Mouse (Mus musculus) left cerebral cortex, adult 8-10 months (tissue): ENCODE data around the gene G3bp1. TPM values are rescaled to one million over a fixed set of nuclear protein-coding genes. Genes with fewer than 3 reads are reported as not detected.

Experiments used
- DNase-seq, 2 experiments: peaks; one replicate each; pipeline ENCODE4 v3.0.0; 2022; ENCODE audit warnings: low spot score in 2 of 2
- total RNA-seq, 4 experiments: library from RNA; stranded (reverse); gene quantifications; 2 replicates each; pipeline ENCODE4 v1.2.4; 2022

Gene G3bp1
- total RNA-seq: 10 to 100 TPM; 31.9 to 33.7 (median 32.1) TPM

DNA sequence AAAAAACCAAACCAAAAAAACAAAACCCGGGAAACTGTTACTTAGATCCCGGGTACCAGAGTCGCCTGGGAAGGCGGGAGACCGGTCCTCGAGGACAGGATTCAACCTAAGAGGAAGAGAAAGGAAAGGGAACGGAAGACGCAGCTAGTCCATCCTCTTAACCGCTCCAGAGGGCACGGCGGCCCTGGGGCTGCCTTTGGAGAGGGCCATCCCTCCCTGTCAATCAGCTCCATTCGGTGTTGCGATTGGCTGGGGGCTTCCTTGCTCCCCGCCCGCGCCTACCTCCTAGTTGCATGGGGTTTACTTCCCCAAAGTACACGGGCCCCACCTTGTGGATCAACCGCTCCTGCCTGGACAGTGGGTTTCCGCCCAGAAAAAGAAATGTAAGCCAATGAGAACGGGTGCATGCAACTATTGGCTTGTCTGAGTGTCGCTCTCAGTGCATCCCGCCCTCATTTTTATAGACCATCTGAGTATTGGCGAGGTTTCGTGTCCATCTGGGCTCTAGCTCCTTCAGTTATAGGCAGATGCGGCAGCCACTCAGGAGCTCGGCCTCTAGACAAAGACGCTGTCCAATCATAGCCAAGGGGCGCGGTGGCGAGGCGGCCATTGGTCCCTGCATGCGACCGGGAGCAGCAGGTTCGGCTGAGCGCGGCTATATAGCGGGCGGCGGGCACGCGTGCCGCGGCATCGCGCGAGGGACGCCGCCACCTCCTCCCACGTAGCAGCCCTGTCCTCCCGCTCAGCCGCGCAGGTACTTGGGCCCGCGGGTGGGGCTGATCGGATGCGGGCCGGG, at the start of gene G3bp1:
Gene G3bp1 (plus strand): TSS at position 638 of the 796 bp plus-strand sequence.
- peak; percentile 99 to 100 for DNase-seq

DNA sequence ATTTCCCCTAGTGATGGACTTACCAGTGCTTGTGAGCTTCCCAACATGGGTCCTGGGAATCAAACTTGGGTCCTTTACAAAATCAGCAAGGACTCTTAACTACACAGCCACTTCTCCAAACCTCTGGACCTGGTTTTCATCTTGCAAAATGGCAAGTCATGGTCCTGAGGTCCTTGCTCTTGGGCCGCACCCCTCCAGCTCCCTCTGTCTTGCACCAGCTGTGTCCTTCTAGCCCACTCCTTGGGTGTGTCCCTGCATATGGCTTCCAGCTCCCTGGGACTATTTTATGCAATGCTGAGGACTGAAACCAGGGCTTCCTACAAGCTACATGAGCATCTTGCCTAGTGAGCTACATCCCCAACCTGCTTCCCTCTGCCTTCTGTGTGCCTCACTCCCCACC, 46.5 kb upstream of the G3bp1 start, which contains the start of gene Sparc:
Gene Sparc (minus strand): TSS at position 206 of the 400 bp plus-strand sequence.
- DNase-seq: no peak

DNA sequence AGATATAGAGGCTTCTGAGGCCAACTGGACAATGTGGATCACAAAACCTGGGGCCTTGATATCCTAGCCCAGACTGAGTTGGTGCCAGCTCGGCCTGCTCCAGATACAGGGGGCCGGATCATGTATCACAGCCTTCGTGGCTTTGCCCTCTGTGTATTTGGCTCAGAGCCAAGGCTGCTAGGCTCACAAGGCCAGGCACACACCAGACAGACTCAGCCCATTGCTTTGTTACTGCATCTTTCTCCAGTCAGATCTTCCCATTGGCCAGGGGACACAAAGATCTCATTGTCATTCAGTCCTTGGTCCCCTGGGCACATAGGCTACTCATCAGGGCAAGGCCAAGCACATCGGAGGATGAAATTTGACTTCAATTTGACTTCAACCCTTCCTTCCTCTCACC, 45.7 kb upstream of the G3bp1 start:
- peak in 1 of 2 experiments; percentile 22 for DNase-seq

DNA sequence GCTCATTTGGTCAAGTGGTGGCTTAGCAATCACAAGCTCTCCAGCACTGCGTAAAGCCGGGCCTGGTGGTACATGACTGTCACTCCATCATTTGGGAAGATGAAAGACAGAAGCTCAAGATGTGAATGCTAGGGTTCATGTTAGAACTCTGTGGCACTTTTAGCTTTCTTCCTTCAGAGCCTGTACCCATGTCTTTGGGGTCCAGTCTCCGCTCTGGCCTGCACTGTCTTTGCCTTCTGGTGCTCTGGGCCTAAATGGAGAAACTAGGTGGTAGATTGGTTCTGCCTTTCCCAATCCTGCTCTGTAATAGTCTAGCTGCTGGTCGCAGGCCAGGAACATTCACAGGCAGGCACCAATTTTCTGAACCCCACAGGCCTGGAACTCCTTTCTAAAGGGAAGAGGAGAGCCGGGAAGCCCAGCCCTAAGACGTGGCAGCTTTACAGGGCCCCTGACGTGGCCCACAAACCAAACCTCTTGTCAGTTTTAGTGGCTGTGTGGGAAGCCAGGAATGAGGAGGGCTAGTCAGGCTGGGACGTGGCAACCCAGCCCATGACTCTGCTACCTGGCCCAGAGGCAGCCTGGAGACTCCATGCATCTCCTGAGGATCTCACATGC, 44.6 kb upstream of the G3bp1 start:
- DNase-seq: no peak

DNA sequence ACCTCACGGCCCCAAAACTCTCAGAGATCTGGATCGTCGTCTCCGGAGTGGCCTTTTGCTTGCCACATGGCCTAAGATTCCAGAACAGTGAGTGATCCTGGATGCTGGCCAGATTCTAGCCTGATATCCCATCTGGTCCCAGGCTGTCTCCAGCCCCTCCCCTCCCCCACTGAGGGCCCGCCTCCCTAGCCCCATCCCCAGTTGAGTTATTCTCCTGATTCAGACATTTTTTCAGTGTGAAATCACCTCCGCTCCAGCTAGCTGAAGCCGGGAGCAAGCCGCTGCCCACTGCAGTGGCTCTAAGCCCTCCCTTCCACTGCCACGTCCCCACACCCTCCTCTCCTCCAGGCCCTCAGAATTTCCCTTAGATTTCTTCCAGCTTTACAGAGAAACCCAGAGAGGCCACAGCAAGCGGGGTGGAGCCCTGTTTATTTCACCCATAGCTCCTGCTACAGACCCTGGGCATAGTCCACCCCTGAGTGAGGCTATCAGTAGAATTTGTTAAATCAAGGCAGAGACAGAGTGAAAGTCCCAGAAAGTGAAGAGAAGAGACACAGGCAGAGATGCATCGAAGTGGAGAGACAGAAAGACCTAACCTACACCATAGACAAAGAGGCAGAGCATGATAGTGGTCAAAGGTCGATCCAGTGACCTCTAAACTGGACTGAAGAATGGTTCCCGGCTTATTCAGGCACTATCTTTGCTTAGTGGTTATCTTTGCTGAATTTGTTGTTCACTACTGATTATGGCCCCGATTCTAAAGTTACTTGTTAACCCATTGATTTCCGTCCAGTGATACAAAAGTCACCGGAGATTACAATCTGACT, 41.1 kb upstream of the G3bp1 start:
- no peak for DNase-seq

DNA sequence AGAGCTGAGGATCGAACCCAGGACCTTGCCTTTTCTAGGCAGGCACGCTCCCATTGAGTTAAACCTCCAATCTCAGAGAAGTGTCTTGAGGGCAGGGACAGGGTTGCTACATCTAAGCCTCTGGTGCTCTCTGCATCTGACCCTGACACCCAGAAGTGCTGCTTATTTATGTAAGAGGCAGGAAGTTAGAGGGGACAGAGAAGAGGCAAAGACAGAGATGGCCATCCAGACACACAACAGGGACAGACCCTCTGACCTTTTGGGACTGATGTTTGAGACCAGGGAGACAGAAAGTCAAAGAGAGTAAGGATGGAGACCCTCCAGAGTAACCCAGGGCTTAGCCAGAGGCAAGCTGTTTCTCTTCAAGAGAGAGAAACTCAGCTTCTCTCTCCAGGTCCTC, 39.5 kb upstream of the G3bp1 start:
- no peak for DNase-seq

DNA sequence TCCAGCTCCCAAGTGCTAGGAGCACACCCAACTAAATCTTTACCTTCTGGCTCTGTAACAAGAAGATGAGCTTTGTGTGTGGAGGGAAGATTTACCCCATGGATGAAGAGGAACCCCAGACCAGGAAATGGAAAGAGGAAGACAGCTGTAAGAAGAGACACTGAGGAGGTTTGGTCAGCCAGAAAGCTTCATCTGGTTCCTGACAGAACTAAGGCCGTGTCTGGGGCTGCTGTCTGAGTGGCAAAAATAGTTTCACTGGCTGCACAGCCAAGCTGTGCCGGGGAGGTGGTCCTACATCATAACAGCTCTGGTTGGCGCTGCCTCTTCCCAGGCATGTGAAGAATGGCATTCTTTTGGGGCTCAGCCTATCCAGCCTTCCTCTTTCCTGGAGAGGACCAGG, 36.5 kb upstream of the G3bp1 start:
- no peak for DNase-seq

DNA sequence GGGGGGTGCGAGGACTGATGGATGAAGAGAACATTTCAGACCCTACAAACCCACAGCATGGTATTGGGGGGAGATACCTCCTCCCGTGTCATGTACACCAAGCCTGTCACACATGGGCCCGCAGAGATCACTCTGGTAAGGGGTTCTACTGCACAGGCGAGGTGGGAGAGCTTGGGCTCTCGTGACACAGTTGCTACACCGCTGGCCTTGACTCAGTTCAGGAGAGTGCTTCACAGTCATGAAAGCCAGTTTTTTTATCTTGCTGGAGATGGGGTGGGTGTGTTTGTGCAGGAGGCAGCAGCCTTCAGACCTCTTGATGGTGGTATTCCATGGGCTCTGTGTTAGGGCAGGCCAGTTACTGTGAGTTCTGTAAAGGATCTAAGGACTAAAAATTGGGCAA, 33.4 kb upstream of the G3bp1 start:
- no peak for DNase-seq

DNA sequence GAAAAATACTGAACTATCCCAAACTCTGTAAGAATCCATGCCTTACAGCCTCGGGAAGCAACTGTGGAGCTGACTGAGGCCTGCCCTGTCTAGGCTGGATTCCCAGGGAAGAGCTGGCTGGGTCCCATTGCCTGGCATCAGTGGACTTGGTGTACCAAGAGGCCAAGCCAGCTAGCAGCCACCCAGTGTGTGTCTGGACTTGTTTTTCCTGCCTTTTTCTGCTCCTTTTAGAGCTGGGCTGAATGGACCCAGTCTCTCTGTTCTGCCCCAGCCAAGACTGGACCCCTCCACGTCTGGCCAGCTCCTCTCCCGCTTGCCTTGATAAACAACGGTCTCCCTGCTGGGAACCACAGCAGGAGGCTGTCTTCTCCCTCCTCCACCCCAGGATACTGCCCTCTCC, 31.5 kb upstream of the G3bp1 start:
- no peak for DNase-seq

DNA sequence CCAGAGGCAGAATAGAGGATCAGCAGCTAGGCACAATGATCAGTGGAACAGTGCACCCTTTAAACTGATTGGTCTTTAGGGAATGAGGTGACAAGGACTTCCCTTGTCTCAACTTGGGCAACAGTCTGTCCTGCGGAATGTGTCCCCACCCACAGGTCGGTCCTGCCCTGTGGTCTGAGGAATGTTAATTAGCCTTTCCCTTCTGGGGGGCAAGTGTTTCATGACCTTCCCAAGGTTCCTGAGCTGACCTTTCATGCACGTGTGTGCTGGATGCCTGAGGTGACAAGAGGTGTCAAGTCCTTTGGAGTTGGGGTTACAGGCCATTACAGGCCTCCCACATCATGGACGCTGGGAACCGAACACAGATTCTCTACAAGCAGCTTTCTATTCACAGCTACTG, 29.8 kb upstream of the G3bp1 start:
- no peak for DNase-seq

DNA sequence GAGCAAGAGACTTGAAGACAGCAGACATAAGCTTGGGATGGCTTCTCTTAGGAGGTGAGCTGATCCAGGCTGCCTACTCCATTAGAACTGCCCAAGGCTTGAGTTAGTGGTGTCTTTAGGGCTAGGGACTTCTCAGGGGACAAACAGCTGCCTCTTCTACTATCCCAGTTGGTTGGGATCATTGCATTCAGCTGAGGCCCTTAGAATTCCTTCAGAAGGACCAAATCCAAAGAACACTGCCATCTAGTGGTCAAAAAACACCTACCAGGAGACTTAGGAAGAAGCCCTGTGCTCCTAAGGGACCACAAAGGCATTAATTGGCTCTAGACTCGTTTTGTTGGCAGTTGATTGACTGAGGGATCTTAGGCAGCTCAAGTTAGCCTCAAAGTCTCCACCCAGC, 24.7 kb upstream of the G3bp1 start:
- DNase-seq: no peak

DNA sequence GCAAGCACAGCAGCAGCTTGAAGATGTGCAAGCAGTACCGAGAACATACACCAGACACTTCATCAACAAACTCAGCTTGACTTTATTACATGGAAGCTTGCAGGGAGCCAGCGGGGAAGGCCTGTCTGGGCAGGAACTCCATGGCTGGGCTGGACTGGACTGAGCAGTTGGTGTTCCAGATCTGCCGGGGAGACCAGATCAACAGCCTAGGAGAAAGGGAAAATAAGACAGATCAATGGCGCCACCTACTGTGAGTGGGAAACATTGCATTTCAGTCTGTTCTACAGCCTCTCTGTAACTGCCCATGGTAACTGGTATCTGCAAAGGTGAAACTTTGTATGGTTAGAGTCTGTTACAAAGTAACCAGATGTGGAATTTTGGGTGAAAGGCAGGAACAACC, 22.9 kb upstream of the G3bp1 start:
- peak; percentile 48 to 51 for DNase-seq

DNA sequence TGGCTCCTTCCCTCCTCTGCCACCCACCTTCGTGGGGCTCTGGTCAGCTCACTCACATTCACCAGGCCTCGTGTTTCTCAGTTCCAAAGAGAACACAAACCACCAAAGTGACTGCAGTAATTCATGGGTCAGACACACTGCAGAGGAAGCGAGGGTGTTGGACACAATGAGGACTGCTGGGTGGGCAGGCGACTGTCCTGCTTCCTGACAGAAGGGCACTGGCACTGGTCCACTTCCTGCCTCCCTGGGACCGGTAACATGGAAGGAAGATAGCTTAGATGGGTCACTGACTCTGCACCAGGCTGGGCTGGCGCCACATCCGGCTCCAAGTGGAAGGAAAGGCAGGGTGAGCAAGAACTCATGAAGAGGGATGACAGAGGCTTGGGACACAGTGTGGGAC, 20.0 kb upstream of the G3bp1 start:
- no peak for DNase-seq

DNA sequence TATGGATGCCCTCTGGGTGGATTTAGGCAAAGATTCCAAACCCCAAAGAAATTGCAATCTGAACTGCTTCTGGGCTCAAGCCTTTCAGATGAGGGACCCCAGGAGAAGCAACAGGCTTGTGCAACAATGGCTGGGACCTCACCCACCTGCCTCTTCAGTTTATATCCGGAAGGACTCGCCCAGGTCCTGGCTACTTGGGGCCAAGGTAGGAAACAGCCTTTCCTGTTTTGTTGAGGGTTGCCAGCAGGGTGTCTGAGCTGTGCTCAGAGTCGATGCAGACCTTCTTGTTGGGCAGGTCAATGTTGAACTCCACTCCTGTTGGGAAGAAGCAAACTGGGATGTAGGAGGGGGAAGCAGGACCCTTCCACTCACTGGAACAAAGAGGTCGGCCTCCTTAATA, 19.2 kb upstream of the G3bp1 start:
- no peak for DNase-seq

DNA sequence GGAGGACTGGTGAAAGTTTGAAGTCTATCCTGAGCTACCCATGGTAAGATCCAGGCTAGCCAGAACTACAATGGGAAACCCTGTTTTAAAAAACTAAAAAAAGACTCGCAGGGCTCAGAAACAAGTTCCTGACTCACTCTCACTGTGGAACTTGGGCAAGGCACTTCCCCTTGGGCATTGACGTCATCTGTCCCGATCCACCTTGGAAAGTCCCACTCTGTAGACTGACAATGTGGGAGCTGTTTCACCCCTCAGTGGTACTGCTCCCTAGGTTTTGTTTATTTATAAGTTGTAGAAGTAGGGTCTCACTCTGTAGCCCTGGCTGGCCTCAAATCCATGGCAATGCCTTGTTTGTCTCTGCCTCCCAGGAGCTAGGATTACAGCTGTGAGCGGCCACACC, 15.8 kb upstream of the G3bp1 start:
- DNase-seq: no peak

DNA sequence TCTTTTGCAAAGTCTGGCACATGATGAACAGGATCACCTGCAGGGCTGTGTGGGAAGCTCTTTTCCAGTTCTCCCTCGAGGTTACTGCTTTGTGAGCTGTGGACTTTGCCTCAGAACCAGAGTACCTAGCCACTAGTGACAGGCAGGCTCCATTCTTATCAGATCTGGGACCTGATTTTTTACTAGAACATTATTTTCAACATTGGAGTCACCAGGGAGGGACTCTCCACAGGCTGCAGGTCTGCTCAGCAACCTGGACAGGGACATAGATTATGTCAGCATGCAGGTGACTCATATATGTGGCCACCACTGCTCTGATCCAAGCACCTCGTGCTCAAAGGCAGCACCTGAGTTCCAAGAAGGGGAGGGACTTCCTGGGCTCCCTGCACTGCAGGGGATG, 14.3 kb upstream of the G3bp1 start:
- no peak for DNase-seq

DNA sequence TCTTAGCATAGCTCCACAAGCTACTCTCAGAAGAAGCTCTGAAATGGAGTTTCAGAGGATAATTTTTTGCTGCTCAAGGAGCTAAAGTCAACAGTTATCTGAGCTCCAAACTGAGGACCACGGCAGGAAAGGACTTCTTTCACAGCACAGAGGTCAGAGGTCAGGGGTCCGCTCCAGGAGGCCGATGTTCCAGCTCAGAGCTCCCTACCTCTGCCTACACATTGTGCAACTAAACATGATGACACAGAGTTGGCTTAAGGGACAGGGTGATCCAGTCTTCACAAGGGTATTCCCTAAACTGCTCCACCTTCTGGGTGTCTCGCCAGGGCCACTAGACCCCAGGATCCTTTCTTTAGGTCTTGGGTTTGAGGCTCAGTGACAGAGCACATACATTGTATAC, 11.0 kb upstream of the G3bp1 start:
- no peak for DNase-seq

DNA sequence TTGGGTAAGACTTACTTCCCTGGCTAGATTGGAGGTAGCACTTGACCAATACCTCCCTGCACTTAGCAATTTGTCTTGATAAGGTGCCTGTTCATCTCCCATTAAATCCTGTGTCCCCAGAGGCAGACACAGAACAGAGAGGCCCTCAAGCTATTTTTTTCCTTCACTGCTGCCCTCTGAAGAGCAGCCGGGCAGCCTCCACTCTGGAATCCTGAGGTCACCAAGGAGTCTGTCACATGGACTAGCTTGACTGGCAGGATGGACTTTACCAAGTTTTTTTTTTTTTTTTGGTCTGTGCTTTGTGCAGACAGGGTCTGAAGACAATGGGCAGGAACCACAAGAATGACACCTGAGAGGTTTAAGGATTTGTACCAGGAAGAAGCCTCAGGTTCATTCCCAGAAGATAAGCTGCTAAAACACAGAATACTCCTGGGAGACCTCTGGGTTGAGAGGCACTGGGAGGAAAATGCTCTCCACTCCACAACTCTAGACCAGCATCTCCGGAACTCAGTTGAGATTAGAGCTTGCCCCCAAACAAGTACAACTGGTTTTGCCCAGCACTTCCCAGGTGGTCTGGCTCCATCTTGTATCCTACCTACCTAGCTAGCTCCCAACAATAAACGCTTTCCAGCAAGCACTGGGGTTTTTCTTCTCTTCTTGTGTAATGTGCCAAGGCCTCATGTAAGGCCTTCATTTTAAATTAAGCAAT, 9.5 kb upstream of the G3bp1 start:
- no peak for DNase-seq

DNA sequence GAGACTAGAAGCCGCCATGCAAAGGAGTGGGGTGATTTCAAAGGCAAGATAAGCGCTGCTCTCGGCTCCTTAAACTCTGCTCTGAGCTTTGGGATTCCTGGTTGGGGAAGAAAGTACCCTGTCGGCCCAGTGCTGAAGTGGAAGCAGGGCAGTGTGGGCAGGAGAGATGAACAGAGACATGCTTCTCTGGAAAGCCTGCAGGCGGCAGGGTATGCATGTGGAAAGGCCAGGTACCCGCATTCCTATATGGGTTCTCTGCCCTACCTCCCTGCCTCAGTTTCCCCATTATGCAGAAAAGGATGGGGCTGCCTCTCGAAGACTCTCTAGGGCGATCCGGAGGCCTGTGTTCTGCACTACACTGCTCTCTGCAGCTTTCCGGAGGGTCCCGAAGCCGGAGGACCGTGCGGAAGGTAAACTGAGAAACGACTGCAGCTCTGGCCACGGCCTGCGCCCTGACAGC, 8.9 kb upstream of the G3bp1 start:
- DNase-seq: no peak

DNA sequence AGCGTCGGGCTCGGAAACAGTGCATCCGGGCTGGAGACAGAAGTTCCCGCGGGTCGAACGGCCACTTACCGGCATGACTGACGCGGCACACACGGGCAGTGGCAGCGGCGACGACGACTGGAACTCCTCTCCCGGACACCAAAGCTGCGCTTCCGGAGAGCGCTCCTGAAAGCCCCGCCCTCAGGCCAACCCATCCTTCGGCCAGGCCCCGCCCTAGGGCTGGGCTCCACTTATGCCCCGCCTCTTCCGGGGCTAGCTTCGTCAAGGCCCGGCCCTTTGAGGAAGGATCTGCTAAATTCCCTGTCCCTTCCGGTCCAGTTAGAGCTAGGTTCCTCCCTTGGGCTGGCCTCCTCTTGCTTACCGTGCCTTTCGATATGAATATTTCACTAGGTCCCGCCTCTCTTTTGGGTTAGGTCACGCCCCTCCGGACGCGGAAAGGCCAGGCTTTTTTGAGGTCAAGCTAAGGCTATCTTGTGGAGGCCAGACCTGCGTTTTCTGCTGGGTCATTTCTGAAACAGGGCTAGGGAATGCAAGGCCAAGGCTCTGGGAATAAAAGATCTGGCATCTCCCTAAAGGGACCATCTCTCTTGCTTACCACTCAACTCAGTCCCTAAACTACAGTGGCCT, 8.4 kb upstream of the G3bp1 start, which contains the start of gene Atox1:
Gene Atox1 (minus strand): TSS at position 221 of the 627 bp plus-strand sequence.
- DNase-seq: peak; percentile 73 to 96

DNA sequence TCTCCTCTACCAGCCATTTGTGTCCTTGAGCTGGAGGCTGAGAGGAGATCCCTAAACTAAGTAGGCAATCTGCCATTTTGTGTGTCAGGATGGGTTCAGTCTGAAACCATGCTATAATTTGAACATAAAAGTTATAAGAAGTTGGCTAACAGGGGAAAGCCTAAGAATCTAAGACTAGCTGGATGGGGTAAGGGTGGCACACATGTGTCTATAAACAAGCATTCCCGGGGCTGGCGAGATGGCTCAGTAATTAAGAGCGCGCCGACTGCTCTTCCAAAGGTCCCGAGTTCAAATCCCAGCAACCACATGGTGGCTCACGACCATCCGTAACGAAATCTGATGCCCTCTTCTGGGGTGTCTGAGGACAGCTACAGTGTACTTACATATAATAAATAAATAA, 7.3 kb upstream of the G3bp1 start:
- no peak for DNase-seq
